Mouse (Mus musculus) mouse embryonic stem cell (cell line): ENCODE results near the gene Jazf1.

Source experiments
- in situ Hi-C, 2 experiments: fragments of 300-500 bp; cut with MboI; formaldehyde crosslinking; loops; 1 replicate in 1 of 2; 3 replicates in 1 of 2; pipeline ENCODE4 v1.14.3; 2019 to 2020; ENCODE audit warnings: low sequenced_read_pairs in 2 of 2, low pct_unique_long_range_greater_than_20kb in 1 of 2, mixed read lengths in 1 of 2; ENCODE audit not compliant: unreplicated experiment in 1 of 2

The Jazf1 gene

GRCm38 (mm10) chr6:53017357-53018205 is 50.9 kb downstream of the Jazf1 start:
- in situ Hi-C loops = no loop called here

- in situ Hi-C loops = no loop called here
These were observed 53.7 kb downstream of the Jazf1 start for GRCm38 (mm10) chr6:53014460-53015455.

- in situ Hi-C loops = no loop called here
These were observed 58.1 kb downstream of the Jazf1 start for GRCm38 (mm10) chr6:53010286-53010685.

- in situ Hi-C loops = no loop called here
These were observed 62.4 kb downstream of the Jazf1 start for GRCm38 (mm10) chr6:53006032-53006431.

GRCm38 (mm10) chr6:53005544-53005943 is 62.9 kb downstream of the Jazf1 start:
- in situ Hi-C loops = no loop called here

- in situ Hi-C loops = no loop called here
These were observed 77.6 kb downstream of the Jazf1 start for GRCm38 (mm10) chr6:52990816-52991215.

- in situ Hi-C loops = no loop called here
These were observed 80.4 kb downstream of the Jazf1 start for GRCm38 (mm10) chr6:52987905-52988640.

GRCm38 (mm10) chr6:52987391-52987790 is 81.0 kb downstream of the Jazf1 start:
- in situ Hi-C loops = no loop called here

GRCm38 (mm10) chr6:52982175-52982574 is 86.3 kb downstream of the Jazf1 start:
- in situ Hi-C loops = no loop called here

- in situ Hi-C loops = no loop called here
These were observed 88.9 kb downstream of the Jazf1 start for GRCm38 (mm10) chr6:52979503-52979902.

GRCm38 (mm10) chr6:52973351-52973750 is 95.1 kb downstream of the Jazf1 start:
- in situ Hi-C loops = no loop called here

- in situ Hi-C loops = no loop called here
These were observed 96.3 kb downstream of the Jazf1 start for GRCm38 (mm10) chr6:52972138-52972537.

GRCm38 (mm10) chr6:52969717-52970261 is 98.6 kb downstream of the Jazf1 start:
- in situ Hi-C loops = no loop called here

- in situ Hi-C loops = no loop called here
These were observed 100.0 kb downstream of the Jazf1 start for GRCm38 (mm10) chr6:52968346-52968891.

- in situ Hi-C loops = no loop called here
These were observed 100.7 kb downstream of the Jazf1 start for GRCm38 (mm10) chr6:52967557-52968270.

GRCm38 (mm10) chr6:52966001-52966400 is 102.4 kb downstream of the Jazf1 start:
- in situ Hi-C loops = no loop called here

- in situ Hi-C loops = no loop called here
These were observed 103.1 kb downstream of the Jazf1 start for GRCm38 (mm10) chr6:52965340-52965739.
